Mouse (Mus musculus): ENCODE data around the gene Galk2. TPM values are rescaled to one million over a fixed set of nuclear protein-coding genes. Genes with fewer than 3 reads are reported as not detected.

Galk2 gene
- polyA plus RNA-seq (2014; fragmentation: Illumina TruSeq; extraction: RNeasy Lipid Tissue Mini Kit (QIAGEN cat#74804); ENCODE audit: low read depth, low replicate concordance): 31.7 TPM

GRCm38 (mm10) chr2:125858521-125859280 is at the start of gene Galk2, which contains the start of gene Cops2:
Galk2 (plus strand) TSS chr2:125859109.
Cops2 (minus strand) TSS chr2:125859139.

Other genes with a start within 250 kb of the Galk2 start
- gene Cep152, start 234.0 kb upstream of the Galk2 start, polyA plus RNA-seq (2014; fragmentation: Illumina TruSeq; extraction: RNeasy Lipid Tissue Mini Kit (QIAGEN cat#74804); ENCODE audit: low read depth, low replicate concordance): 3.0 TPM
- gene Eid1, start 186.0 kb upstream of the Galk2 start, polyA plus RNA-seq (2014; fragmentation: Illumina TruSeq; extraction: RNeasy Lipid Tissue Mini Kit (QIAGEN cat#74804); ENCODE audit: low read depth, low replicate concordance): 46.0 TPM
- gene Shc4, start 135.0 kb upstream of the Galk2 start, polyA plus RNA-seq (2014; fragmentation: Illumina TruSeq; extraction: RNeasy Lipid Tissue Mini Kit (QIAGEN cat#74804); ENCODE audit: low read depth, low replicate concordance): 17.8 TPM
- 15.6 TPM for gene Secisbp2l, start 76.2 kb upstream of the Galk2 start, polyA plus RNA-seq (2014; fragmentation: Illumina TruSeq; extraction: RNeasy Lipid Tissue Mini Kit (QIAGEN cat#74804); ENCODE audit: low read depth, low replicate concordance)
- 379 TPM for gene Cops2, start within 50 bp of the Galk2 start, polyA plus RNA-seq (2014; fragmentation: Illumina TruSeq; extraction: RNeasy Lipid Tissue Mini Kit (QIAGEN cat#74804); ENCODE audit: low read depth, low replicate concordance)
- 0.92 TPM for gene Fgf7, start 175.5 kb downstream of the Galk2 start, polyA plus RNA-seq (2014; fragmentation: Illumina TruSeq; extraction: RNeasy Lipid Tissue Mini Kit (QIAGEN cat#74804); ENCODE audit: low read depth, low replicate concordance)